Mouse (Mus musculus): Measurements from ENCODE around the gene Pus3.

GRCm38 (mm10) chr9:35546745-35547144 is 11.7 kb upstream of the Pus3 start:
- no peak for TF ChIP-seq CTCF (IDR thresholded peaks at IDR 0.05; ENCODE audit: insufficient read depth, low read depth, low read length)
- no peak for TF ChIP-seq POLR2A (IDR thresholded peaks at IDR 0.05; ENCODE audit: insufficient read depth, low read depth, low read length)
